Mouse (Mus musculus) spleen, adult 2 months (tissue): ENCODE data around the gene Tbx3. TPM values are rescaled to one million over a fixed set of nuclear protein-coding genes. Genes with fewer than 3 reads are reported as not detected.

Source experiments
- DNase-seq, 2 experiments: peaks; one replicate each; pipeline versions ENCODE4 v3.0.0 to v3.0.0-alpha.2; 2012 to 2021; ENCODE audit warnings: low spot score in 2 of 2, low read depth in 1 of 2
- H3K27ac ChIP-seq: fragments of 200-500 bp; 2 replicates; pipeline ENCODE4 v1.5.1; 2012; ENCODE audit warnings: low read length, inconsistent platforms; ENCODE audit not compliant: insufficient read depth
- H3K27me3 ChIP-seq: fragments of 200-500 bp; 2 replicates; pipeline ENCODE4 v1.6.1; 2012; ENCODE audit warnings: mild to moderate bottlenecking, moderate library complexity, low read length, inconsistent platforms; ENCODE audit not compliant: control insufficient read depth, insufficient read depth
- H3K36me3 ChIP-seq: fragments of 200-500 bp; 2 replicates; pipeline ENCODE4 v1.6.1; 2012; ENCODE audit warnings: mild to moderate bottlenecking, low read length, inconsistent platforms; ENCODE audit not compliant: control insufficient read depth, insufficient read depth
- H3K4me1 ChIP-seq: fragments of 200-500 bp; 2 replicates; pipeline ENCODE4 v1.6.1; 2011; ENCODE audit warnings: inconsistent platforms; ENCODE audit not compliant: control insufficient read depth, insufficient read depth, insufficient read length
- H3K4me3 ChIP-seq: fragments of 200-500 bp; 2 replicates; pipeline ENCODE4 v1.5.1; 2011; ENCODE audit warnings: mild to moderate bottlenecking, inconsistent platforms; ENCODE audit not compliant: insufficient read depth, insufficient read length; ENCODE audit errors: extremely low read depth
- CTCF ChIP-seq: fragments of 200-500 bp; IDR thresholded peaks from 2 replicates; pipeline ENCODE4 v1.5.1; 2011; ENCODE audit warnings: mild to moderate bottlenecking, inconsistent platforms; ENCODE audit not compliant: insufficient read depth, insufficient read length, insufficient replicate concordance; ENCODE audit errors: extremely low read depth
- POLR2A ChIP-seq: fragments of 200-500 bp; IDR thresholded peaks from 2 replicates; pipeline ENCODE4 v1.6.1; 2011; ENCODE audit warnings: low read depth, low read length, inconsistent platforms
- WGBS: fragments of 180-500 bp; shearing (Covaris S2); methylation state at CpG from one replicate; pipeline ENCODE4 v1.1.7; 2018; 5-methylcytosine and 5-hydroxymethylcytosine counted together
- polyA plus RNA-seq: library from polyadenylated mRNA; depleted of rRNA; stranded (reverse); fragments of >200 nt; gene quantifications from 2 replicates; pipeline ENCODE4 v1.2.3, GENCODE M21; 2012; rRNA removed

Gene Tbx3
- polyA plus RNA-seq, 1 experiment, result 0.88 TPM

DNA sequence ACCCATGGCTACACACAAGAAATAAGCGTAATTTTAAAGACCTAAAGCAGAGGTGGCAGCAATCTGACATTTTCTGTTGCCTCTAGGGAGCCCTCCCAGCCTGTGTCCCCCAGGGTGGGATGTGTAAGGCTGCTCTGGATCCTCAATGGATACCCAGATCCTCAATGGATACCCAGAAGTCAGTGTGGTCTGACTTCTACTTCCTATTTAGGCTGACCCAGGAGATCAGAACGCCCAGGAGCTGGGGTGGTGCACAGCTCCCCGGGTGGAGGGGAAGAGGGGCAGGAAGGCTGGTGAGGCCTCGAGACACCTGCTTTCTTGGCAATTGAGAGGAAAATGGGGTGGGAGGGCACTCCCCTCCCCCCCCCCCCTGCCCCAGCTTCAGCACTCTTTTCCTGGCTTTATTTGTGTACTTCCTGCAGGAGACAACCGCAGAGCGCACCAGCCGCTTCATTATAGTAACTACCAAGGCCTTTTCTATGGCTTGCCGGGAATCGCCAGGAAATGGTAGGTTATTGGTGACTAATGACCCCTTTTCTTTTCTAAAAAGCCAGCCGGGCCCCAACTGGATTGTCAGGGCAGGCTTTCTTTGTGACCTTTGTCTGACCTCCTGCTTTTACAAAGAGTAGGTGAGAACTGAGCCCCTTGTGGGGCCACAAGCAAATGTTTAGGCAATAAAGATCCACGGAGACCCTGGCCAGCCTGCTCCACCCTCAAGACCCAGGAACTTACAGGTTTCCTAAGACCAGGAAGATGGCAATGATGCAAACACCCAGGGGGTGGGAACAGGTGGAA, 50.2 kb downstream of the Tbx3 start:
- WGBS, result 15% methylated on average over 11 of the region's 11 CpGs
- no peak overlapping the region for H3K27ac ChIP-seq
- H3K36me3 ChIP-seq, result no peaks in the 10 kb centered on the region
- DNase-seq, result no peak
- H3K4me3 ChIP-seq, result no peak overlapping the region
- TF ChIP-seq POLR2A, result no peak
- no peak for TF ChIP-seq CTCF
- H3K4me1 ChIP-seq, result no peaks in the 10 kb centered on the region
- no peaks in the 10 kb centered on the region; the same call in 1 of the 2 replicates for H3K27me3 ChIP-seq

GRCm38 (mm10) chr5:119732978-119733377, 62.5 kb downstream of the Tbx3 start:
- Histone ChIP-seq H3K4me3 (no peak overlapping the region), H3K27ac (no peak overlapping the region), H3K36me3 (no peaks in the 10 kb centered on the region), H3K4me1 (no peaks in the 10 kb centered on the region), H3K27me3 (no peaks in the 10 kb centered on the region)
- TF ChIP-seq POLR2A (no peak), CTCF (no peak)
- WGBS, result 6% methylated on average over 7 of the region's 7 CpGs
- no peak for DNase-seq

Other genes starting within 250 kb of the Tbx3 start
- gene Tbx5, start 162.0 kb downstream of the Tbx3 start, polyA plus RNA-seq, result 0.02 TPM in 1 of 2 replicates, not detected in the other